Mouse (Mus musculus): ENCODE results near the gene Asb14.
"Not testable (repeated sequence)": the region's sequence is repeated elsewhere in the genome, so short reads cannot be mapped to it uniquely, and the experiment has no call there.

Asb14 gene

GRCm38 (mm10) chr14:26956139-26956538 lies 61.8 kb downstream of the Asb14 start:
- not testable (repeated sequence) for DNase-seq (ENCODE audit: low read depth, low spot score)

GRCm38 (mm10) chr14:26960518-26960917 lies 66.2 kb downstream of the Asb14 start:
- DNase-seq (ENCODE audit: low read depth, low spot score): no peak

Data from brain, adult 2 months (tissue).